Mouse (Mus musculus) thymus, adult 2 months (tissue): Measurements from ENCODE around the gene Rbmx2.

Experiments used
- CTCF ChIP-seq: fragments of 200-500 bp; IDR thresholded peaks from 2 replicates; pipeline ENCODE4 v1.5.1; 2012; ENCODE audit warnings: mild to moderate bottlenecking, control low read depth, low read length, moderate library complexity, borderline replicate concordance; ENCODE audit not compliant: control insufficient read depth, poor library complexity, insufficient read depth; ENCODE audit errors: extremely low read depth
- POLR2A ChIP-seq: fragments of 200-500 bp; IDR thresholded peaks from 2 replicates; pipeline ENCODE4 v1.6.1; 2012; ENCODE audit warnings: mild to moderate bottlenecking, low read length, control low read depth, moderate library complexity; ENCODE audit not compliant: control insufficient read depth, poor library complexity, insufficient read depth; ENCODE audit errors: extremely low read depth

DNA sequence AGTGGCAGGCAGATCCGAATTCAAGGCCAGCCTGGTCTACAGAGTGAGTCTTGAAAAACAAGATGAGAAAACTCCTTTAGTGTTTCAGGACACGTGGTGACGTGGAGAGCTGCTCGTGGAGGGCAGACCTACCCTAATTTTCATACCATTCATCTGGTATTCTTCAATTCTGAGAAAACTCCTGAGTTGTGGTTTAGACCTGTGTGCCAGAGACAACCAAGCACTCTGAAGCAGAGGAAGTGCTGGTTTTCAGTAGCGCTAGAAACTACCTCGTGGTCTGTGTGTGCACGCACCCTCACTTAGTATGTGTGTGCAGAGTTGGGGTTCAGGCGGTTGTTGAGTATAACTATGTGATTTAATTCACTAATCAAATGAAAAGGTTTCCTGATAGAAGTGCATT lies 18.0 kb downstream of the Rbmx2 start:
- TF ChIP-seq CTCF (no peak), POLR2A (no peak)
